Mouse (Mus musculus) olfactory bulb, adult 2 months (tissue): ENCODE measurements at regions not wholly inside any gene's neighbourhood (a gene's known extent, or its start where the extent isn't known, plus 50 kb on each side); places are given as distances from the start of the nearest gene placed in this dataset.

ENCODE experiments used
- CTCF ChIP-seq: fragments of 200-500 bp; IDR thresholded peaks from 2 replicates; pipeline ENCODE4 v1.5.1; 2012; ENCODE audit warnings: low read depth, mild to moderate bottlenecking, low read length, moderate library complexity; ENCODE audit not compliant: insufficient read depth
- POLR2A ChIP-seq: fragments of 200-500 bp; IDR thresholded peaks from 2 replicates; pipeline ENCODE4 v1.6.1; 2012; ENCODE audit warnings: mild to moderate bottlenecking, low read depth, low read length, moderate library complexity; ENCODE audit not compliant: insufficient read depth

GRCm38 (mm10) chr10:111889111-111889510 lies 83.4 kb upstream of the Krr1 start:
- TF ChIP-seq CTCF (no peak), POLR2A (no peak)
